Mouse (Mus musculus) urinary bladder, postnatal 14 days (tissue): ENCODE measurements at regions not wholly inside any gene's neighbourhood (a gene's known extent, or its start where the extent isn't known, plus 50 kb on each side); places are given as distances from the start of the nearest gene placed in this dataset.
"Not testable (repeated sequence)": the region's sequence is repeated elsewhere in the genome, so short reads cannot be mapped to it uniquely, and the experiment has no call there.

Source experiments
- DNase-seq: peaks from one replicate; pipeline ENCODE4 v3.0.0; 2021; ENCODE audit warnings: low spot score

- no peak for DNase-seq
Measured at GRCm38 (mm10) chrX:12294941-12295340, 134.8 kb upstream of the Bcor start.

- DNase-seq = no peak
Measured at GRCm38 (mm10) chrX:12296264-12297053, 136.3 kb upstream of the Bcor start.

DNA sequence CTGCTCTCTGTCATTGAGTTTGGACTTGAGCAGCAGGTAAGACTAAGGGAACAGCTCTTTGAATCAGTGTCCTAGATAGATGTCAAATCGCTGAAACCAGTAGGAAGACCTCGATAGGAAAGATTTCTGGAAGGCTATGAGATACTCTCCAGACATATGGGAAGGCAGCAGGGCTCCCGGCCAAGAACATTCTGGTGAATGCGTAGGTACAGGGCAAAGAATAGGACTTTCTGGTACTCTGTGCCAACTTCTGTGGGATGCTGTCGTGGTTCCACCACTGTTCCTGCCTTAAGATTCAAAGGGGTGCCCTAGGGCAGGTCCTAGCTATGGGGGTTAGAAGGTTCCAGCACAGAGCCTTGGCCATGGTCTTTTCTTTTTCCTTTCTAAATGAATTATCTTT, 138.5 kb upstream of the Bcor start:
- no peak for DNase-seq

DNA sequence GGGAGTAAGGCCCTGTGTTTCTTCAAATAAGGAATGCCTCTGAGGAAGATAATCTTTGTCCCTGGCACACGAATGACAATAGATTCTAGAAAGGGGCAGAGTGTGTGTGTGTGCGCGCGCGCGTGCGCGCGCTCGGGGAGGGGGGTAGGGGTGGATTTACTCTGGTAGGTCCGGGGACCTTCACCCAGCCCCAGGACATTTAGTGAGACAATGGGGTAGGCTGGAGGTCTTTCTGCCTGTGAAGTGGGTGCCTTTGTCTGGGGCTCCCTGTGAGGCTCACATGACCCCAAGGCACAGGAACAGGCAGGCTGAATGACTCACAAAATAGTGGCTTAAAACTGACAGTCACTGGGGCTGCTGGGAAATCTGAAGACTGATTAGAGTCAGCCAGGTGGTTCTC, 139.1 kb upstream of the Bcor start:
- no peak for DNase-seq

DNA sequence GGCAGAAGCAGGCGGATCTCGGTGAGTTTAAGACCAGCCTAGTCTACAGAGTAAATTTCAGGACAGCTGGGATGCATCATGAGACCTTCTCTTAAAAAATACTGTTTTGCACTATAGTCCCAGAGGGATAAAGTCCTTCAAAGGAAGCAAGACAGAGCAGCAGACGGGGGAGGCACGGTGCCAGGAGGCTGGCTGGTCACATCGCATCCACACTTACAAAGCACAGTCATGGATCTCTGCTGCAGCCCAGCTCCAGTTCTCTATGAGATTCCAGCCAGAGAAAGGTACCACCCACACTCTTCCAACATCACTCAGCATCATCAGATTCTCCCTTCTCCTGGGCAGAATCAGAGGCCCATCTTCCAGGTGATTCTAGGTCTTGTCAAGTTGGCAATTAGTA, 144.5 kb upstream of the Bcor start:
- DNase-seq = no peak

- no peak for DNase-seq
Measured at GRCm38 (mm10) chrX:12306940-12307339, 146.8 kb upstream of the Bcor start.

DNA sequence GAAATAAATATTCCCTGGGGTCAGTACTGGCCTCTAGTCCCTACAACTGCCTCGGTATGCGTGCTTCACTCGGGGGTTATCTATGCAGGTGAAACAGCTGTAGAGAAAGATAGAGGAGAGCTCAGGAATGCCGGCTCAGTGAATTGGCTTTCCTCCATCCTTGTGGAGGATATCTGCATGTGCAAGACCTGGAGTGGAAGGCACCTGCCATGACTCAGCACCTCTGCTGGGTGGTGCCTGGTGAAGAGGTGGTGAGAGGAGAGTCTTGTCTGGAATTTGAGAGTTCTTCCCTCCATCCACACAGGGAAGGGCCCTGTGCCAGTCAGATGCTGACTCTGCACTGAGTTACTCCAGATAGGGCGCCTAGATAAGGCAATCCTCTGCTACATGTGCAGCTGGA, 152.4 kb upstream of the Bcor start:
- DNase-seq = no peak

DNA sequence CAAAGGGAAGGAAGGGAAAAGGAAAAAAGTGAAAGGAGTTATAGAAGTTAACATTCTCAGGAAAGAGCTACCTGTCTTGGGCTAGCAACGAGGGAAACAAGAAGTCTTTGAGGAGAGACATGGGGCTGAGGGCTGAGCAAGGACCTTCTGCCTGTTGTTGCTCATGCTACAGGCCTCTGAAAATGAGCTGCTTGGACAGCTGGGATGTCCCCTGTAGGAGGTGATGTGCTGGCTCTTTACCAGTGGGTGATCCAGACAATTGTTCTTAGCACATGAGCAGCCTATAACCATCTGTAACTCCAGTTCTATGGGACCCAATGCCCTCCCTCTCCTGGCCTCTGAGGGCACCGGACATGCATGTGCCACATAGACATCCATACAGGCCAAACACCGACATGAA, 155.5 kb upstream of the Bcor start:
- no peak for DNase-seq

DNA sequence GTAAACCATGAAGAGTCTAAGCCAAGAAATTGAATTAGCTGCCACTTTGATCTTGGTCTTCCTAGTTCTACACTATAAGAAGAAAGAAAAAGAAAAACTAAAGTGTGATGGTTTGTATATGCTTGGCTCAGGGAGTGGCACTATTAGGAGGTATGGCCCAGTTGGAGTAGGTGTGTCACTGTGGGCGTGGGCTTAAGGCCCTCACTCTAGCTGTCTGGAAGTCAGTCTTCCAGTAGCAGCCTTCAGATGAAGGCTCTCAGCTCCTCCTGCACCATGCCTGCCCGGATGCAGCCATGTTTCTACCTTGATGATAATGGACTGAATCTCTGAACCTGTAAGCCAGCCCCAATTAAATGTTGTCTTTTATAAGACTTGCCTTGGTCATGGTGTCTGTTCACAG, 157.3 kb upstream of the Bcor start:
- DNase-seq = not testable (repeated sequence)

GRCm38 (mm10) chrX:12318848-12319651, 158.9 kb upstream of the Bcor start:
- no peak for DNase-seq

DNA sequence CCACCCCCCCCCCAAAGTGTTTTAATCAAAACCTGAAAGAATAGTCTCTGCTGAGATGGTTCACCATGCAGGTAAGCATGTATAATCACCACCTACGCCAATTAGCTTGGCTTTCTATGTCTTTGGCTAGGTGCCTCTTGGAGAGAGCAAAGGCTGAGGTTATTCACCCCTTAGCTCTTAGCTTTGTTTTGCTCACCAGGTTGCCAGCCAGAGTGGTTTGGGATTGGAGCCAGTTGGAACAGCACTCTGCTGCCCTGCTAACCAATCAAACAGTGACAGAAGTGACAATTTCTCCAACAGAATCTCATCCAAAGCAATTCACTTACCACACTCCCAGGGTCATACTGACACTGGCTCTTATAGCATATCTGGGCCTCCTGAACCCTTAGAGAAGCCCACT, 162.3 kb upstream of the Bcor start:
- DNase-seq = no peak

DNA sequence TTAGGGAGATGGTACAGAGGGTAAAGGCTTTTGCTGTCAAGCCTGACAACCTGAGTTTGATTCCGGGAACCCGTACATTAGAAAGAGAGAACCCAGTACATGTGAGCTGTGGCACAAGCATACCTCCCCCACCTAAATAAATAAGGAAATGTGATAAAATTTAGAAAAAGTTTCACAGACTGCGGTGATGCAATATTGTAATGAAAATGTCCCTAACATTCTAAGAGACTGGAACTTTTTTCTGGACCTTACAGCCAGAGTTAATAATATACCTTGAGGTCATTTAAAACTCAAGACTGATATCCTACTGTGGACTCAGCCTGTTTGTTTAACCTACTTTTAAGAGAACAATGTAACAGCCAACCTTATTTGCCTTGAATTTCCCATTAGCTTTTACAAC, 163.1 kb upstream of the Bcor start:
- no peak for DNase-seq

DNA sequence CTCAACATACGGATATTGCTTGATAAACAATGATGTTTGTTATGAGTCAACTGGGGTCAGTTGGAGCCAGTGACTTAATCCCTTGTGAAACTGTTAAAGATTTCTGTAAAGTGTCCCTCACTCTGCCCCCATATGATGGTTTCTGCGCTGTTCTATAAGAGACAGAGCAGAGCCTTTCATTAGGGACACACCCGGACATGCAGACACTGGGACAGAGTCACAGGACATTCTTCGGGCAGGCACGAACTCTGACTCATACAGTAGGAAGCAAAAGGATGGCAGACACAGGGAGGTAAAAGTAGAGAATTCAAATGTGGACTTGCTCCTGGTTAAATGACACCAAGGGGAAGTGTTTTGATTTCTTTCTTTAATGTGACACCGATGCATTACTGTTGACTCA, 163.7 kb upstream of the Bcor start:
- DNase-seq = no peak

- no peak for DNase-seq
Measured at GRCm38 (mm10) chrX:12327464-12327863, 167.3 kb upstream of the Bcor start.

GRCm38 (mm10) chrX:12340561-12340960, 180.4 kb upstream of the Bcor start:
- no peak for DNase-seq

DNA sequence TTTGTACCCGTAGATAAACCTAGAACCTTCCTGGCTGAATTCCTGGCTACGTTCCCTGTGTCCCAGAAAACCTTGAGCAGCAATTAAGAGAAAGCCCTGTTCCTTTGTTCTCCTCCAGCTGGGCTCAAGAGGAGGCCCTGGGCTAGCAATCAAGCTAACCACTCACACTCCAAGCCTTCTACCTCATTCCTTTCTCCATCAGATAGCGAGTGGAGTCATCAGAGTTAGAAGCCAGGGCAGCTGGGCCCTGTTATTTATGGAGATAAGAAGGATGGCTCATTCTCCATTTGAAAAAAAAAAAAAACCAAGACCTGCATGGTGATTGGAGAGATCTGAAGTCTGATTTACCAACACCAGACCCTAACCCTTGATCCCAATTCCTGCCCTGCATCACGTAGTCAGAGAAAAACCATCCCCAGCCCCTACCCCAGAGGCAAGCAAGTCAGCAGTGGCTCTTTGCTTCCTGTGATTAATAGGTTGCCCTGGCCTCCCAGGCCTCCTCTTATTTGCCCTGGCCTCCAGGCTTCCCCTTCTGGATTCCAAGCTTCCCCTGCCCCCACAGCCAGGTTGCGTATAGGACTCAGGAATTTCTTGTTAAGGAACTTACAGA, 181.3 kb upstream of the Bcor start:
- DNase-seq = no peak

DNA sequence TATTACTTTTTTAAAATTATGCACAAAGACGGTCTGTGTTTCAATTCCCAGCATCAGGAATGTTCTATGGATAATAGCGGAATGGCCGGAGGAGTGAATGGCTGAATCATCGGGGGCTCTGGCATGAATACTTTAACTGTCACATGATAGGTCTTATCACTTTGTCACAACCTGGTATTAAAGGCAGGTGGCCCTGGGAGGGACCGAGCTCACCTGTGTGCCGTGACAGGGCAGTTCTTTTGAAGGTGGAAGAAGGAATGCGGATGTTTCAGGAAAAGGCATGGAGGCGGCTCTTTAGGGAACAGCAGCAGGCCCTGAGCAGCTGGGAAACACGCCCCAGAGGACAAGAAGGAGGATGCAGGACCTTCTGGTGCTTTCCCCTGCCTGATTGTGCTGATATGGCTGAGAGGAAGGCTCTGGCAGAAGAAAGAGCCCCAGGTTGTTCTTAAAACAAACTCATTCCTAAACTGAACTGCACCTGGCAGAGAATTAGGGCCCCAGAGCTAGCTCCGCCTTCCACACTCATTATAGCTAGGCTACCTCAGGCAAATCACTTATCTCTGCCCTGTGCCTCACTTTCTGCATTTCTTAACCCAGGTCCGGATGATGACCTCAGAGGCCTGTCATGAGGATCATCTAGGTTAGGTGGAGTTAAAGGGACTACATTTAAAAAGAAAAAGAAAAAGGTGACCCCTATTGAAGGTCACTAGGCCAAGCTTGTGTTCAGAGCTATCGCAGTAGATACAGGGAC, 184.8 kb upstream of the Bcor start:
- DNase-seq = no peak

DNA sequence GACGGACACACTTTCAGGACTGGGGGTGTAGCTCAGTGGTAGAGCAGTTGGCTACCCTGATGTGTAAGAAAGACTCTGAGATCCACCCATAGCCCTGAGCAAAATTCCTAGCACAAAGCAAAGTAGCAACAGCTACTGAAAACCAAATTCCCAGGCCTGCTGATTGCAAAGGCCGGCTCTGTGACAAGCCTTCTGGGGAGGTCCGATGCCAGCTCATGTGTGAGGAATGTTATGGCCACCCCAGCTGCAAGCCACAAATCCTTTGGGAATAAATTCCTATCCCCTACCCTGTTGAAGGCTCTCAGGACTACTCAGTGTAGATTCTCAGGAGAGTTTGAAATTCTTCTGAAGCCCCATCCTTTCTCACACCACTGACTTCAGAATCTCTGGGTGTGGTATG, 186.7 kb upstream of the Bcor start:
- no peak for DNase-seq

- DNase-seq = no peak
Measured at GRCm38 (mm10) chrX:12348117-12348516, 188.0 kb upstream of the Bcor start.

GRCm38 (mm10) chrX:12354875-12355274, 194.7 kb upstream of the Bcor start:
- DNase-seq = no peak

GRCm38 (mm10) chrX:12358026-12358425, 197.9 kb upstream of the Bcor start:
- no peak for DNase-seq

- DNase-seq = peak; percentile 61
Measured at GRCm38 (mm10) chrX:12365582-12366323, 205.6 kb upstream of the Bcor start.
